Mouse (Mus musculus): ENCODE measurements around the gene Ank3.

DNA sequence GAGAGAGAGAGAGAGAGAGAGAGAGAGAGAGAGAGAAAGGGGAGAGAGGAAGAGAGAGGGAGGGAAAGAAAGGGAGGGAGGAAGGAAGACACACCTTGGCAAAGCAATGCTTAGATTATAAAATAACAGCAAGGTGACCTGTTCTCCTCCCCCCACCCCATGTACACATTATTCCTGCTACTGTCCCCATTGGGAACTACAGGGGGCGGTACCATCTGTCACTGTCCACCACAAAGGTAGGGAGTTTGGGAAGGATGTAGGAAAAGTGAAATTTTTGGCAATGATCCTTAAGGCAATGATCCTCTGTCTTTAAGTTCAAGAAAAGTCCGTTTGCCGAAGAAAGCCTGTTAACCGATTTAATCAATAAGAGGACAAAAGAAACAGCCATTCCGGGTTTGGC is 186.0 kb downstream of the Ank3 start:
- TF ChIP-seq CTCF (IDR thresholded peaks at IDR 0.05; ENCODE audit: low read depth) (no peak), EP300 (IDR thresholded peaks at IDR 0.05; ENCODE audit: low read depth) (no peak)
